Mouse (Mus musculus): ENCODE results near the gene Ankrd9.

The Ankrd9 gene

DNA sequence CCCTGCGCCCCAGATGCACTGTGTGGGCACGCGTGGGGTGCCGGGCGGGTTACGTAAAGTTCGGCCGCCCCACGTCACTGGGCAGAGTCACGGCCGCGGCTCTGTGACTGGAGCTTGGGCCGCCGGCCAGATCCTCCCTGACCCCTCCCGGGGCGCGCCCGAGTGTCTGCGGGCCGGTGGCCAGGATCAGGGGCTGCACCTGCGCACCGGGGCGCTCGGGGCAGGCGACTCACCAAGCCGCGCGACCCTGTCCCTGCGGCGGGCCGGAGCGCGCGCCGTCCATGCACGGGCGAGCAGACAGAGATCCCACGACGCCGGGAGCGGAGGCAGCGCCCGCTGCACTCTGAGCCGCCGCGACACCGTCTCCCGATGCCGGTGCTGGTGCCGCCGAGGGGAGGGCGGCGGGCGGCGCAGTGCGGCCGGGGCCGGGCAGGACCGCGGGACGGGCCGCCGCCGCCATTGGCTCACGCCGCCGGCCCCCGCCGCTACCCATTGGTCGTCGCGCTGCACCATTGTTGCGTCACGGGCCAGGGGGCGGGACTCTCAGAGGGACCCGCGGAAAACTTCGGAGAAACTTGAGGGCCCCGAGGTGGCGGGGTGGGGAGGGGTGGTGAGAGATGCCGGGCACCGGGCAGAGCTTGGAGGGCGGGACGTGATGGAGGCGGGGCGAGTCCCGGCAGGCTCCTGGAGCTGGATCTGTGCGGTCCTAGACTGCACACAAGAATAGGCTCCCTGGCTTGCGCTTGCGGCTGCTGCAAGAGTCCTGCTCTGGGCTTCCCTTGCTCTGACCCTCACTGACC, at the start of gene Ankrd9:
Gene Ankrd9 (minus strand): TSS at position 434 of the 800 bp plus-strand sequence.
- peak; percentile 99 for DNase-seq

DNA sequence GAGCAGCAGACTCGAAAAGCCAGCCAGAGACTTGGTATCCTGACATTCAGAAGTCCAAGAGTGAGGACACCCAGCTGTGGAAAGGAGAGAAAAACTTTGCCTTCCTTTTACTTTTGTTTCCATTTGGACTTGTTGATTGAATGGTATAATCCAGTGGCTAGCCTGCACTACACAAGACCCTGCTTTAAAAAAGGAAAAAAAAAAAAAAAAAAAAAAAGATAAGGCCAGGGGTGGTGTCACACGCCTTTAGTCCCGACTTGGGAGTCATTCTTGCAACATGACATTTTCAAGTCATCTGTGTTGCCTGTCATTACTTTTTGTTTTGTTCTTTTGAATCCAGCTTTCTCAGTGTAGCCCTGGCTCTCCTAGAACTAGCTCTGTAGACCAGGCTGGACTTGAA, 42.7 kb upstream of the Ankrd9 start:
- no peak for DNase-seq

DNA sequence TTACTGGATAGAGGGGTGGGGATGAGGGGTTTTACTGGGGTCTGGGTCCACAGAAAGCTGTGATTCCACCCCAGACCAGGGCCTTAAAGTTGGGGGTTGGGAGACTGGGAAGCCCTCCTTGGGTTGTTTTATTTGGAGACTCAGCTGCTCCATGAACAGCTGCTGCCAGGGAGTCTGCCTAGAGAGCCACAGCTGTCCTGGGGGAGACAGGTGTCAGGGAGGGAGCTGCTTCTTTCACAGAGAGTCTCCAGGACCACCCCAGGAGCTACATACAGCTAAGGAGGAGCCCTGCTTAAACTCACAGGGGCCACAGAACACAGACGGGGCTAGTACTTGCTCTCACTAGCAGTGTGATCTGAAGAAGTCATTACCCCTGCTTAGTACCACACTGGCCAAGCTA, 42.3 kb upstream of the Ankrd9 start:
- DNase-seq = no peak

DNA sequence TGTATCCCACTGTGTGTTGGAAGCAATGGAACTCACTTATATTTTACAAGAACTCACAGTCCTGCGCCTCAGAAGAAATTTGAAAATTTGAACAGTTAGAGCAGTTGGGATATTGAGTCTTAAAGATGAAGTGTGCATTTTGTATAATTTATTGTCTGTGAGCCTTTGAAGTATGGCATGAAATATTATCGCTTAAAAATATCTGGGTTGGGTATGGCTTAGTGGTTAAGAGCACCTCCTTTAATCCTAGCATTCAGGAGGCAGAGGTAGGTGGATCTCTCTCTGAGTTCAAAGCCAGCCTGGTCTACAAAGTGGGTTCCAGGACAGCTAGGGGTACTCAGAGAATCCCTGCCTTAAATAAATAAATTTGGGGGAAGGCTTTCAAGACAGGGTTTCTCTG, 40.2 kb upstream of the Ankrd9 start:
- no peak for DNase-seq

DNA sequence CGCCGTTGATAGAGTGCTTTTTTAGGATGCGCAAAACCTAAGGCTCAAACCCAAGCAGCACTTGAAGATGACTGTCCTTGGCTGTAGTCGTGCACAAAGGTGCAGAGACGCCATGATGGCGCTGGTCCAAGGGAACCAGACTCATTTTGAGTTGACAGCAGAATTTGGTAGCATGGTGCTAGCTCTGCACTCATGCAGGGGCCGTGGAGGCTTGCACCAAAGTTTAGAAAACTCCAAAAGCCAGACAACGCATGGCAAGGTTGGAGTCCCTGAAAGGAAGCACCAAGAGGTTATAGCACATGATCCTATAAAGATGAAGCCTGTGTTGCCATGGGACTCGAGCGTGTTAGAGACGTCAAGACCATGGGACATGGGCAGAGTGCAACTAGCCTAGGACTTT, 39.2 kb upstream of the Ankrd9 start:
- DNase-seq = no peak

DNA sequence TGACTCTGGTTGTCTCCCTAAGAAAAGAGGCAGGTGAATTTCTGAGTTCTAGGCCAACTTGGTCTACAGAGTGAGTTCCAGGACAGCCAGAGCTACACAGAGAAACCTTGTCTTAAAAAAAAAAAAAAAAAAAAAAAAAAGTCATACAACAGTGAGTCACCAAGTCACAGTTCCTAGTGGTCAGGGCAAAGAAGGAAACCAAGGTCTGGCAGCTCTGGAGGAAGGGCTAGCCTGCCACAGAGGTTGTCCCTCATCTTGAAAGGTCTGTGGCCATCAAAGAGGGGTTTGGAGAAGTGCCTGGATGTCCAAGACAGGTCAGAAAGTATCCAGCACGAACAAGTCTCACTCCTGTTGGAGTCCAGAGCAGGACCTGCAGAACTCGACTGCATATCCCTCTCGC, 38.0 kb upstream of the Ankrd9 start:
- DNase-seq = no peak

DNA sequence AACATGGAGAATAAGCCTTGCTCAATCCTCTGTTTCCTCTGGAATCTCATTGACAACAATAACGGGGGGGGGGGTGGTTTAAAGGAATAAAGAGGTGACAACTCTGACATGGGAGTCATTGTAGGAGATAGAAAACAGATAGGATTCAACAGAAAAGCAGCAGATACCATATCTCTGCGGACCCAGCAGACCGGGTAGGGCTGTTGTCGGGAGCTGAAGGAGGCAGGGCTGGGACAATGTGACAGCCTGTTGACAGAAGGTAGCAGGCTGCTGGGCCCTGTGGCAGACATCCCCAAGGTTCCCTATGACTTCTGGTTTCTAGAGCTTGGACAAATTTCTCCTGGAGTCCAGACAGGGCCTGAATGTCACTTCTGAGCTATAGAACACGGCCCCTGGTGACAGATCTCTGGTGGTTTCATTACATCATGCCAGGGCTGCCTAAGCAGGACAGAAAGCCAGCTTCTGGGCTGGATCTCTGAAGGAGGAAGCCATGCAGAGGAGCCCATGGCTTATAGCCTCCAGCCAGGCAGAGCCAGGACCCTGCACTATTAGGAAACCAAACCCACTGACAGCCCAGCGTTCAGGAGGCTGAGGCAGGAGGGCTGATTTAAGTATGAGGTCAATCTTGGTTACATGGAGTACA, 30.9 kb upstream of the Ankrd9 start:
- no peak for DNase-seq

DNA sequence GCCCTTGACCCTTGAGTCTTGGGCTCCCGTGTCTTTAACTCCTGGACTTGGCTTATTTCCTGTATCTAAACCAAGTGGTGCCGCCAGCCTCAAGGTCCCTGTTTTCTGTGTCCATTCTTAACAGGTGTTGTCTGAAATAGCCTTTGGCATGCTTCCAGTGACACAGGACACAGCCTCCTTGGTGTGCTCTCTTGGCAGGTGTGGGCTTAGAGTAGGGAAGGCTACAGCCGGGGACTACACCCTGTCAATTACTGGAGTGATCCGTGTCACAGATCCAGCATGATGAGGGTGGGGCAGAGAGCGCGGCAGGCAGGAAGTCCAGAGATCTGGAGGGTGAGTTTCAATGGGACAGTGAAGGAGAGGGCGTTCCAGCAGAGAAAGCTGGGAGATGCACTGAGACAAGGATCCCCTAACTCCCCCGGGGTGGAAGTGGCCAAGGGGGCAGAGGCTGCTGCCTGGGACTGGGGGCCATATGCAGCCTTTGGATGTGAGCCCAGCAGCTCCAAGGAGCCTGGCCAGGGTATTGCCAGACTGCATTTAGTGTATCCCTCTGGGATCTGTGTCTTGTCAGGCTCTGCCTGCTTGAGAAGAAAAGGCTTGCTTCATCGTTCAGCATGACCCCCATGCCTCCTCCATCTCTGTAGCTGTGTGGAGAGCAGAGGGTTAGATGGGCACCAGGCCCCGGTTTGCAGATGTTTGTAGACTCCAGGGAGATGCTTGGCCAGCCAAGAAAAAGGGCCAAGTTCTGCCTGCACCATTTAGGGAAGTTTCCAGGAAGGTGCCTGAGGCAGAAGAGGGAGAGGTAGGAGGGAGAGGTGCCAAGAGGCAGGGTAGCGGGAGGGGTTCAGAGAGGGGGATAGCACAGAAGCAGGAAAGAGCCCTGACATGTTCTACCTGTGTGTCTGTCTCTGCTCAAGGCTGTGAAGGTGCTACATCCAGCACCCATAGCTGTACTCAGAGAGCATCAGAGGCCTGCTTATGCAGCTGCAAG, 30.0 kb upstream of the Ankrd9 start:
- no peak for DNase-seq

DNA sequence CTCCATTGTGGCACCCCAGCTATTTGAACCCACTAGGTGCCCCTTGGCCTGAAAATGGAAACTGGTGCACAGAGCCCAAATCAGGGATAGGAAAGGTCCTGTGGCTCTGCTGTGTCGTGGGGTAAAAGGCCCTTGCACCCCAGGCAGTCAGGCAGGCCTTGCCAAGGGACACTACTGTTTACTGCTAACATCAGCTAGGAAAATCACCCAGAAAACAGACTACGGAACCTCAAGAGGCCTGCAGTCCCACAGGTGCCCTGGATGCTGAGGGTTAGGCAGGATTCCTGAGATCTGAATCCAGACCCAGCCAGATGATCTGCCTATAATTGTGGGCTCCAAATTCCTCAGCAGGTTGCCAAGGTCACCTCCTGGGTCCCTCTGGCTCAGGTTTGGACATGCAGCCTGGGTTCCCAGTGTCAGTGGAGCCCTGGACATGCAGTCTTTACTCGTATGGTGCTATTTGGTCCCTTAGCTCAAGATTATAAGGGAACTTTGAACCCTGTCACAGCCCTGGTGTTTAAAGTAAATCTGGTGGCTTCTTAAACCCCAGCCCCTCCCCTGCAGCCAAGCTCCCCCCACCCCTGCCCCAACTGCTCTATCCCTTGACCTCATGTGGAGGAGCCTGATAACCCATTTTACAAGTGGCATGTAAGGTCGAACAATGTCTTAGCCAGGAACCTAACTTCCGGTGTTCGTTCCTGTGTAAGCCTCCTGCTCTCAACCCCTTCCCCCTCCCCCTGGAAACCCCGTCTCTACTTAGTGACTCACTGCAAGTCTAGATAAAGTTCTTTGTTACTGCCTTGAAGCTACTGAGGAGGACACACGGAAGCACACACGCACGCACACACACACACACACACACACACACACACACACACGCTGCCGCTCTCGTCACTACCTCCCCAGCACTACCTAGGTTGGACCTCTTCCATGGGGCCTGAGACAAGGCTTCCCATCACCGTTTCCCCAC, 28.6 kb upstream of the Ankrd9 start:
- DNase-seq = peak; percentile 57

DNA sequence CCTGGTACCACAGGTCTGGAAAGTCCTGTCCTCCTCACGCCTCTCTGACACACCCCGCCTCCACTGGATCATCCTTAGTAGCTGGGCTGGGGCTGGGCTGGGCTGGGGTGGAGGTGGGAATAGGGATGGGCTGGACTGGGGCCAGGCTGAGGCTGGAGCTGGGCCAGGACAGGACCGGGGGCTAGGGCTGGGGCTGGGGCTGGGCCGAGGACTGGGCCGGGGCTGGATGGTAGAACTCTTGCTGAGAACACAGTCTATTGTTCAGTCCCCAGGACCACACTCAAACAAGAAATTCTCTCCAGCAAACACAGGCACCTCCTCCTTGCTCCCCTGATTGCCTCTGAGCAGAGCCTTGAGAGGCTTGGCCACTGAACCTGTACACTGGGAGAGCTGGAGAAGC, 27.5 kb upstream of the Ankrd9 start:
- DNase-seq = no peak

DNA sequence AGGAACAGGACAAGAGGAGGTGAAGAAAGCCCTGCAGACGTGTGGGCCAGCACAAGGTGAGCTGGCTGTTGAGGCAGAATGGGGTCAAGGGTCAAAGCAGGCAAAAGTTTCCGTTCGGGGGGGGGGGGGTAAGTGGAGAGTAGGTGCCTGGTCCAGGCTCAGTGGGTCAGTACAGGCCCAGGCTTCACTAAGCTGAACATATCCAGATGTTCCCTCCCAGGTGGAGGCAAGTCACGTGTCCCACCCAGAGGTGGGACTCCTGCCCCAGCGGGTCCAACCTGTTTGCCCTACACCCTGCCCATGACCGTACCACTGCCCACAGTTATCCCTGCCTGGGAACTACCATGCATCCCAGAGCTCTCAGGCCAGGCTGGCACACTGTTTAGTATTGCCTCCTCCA, 27.0 kb upstream of the Ankrd9 start:
- DNase-seq = no peak

DNA sequence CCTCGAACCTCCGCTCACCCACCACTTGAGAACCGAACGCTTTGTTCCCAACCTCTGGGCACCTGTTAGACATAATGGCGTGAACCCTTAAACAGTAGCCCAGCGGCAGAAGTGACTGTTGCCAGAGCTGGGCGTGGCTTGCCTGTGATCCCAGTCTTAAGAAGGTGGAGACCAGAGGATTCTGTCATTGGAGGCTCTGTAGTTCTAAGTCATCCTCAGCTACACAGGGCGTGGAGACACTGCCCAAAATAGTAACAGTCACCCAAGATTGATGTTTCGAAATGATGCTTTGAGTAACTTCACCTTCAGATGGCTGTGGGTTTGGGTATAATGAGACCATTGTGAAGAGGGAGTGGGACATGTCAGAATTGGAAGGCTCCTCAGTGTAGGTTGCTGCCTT, 25.3 kb upstream of the Ankrd9 start:
- DNase-seq = no peak

DNA sequence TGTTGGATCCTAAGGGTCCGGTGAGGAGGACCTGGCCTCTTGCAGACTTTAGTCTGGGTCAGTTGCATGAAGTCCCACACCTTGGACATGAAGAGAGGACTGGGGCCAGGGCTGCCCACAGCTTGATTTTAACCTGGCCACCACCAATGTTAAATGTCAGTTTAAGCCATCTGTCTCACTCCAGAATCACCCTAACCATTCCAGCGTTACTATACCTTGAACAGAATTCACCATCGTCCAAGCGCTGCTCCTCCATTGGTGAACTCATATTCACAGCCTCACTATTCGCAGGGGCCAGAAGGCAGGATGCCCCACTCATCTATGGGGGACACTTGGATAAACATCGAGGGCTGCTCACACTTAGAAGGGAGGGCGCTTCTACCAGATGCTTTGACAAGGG, 22.1 kb upstream of the Ankrd9 start:
- no peak for DNase-seq

DNA sequence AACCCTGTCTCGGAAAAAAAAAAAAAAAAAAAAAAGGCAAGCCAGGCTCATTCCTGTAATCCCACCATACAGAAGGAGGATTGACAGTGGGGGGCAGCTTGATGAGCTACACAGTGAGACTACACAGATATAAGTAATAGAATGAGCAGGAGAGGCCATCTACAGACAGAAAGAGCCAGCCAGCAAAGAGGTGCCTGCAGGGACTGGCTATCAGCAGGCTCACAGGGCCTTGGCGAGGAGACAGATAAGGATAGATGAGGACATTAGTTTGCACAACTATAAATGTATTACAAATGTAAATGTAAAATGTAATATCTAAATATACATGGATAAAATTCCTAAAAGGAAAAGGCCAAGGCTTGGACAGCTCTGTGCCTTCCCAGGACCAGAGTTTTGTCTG, 21.0 kb upstream of the Ankrd9 start:
- DNase-seq = no peak

DNA sequence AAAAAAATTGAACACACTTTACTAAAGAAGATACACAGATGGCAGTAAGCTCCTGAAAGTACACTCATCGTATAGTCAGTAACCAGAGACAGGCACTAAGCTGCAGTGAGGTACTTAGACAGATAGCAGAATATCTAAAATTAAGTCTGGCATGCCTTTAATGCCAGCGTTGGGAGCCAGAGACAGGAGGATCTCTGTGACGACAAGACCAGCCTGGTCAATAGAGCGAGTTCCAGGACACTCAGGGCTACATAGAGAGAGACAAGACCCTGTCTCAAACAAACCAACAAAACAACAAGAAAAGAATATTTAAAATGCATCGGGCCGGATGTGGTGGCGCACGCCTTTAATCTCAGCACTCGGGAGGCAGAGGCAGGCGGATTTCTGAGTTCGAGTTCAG, 19.3 kb upstream of the Ankrd9 start:
- DNase-seq = no peak

DNA sequence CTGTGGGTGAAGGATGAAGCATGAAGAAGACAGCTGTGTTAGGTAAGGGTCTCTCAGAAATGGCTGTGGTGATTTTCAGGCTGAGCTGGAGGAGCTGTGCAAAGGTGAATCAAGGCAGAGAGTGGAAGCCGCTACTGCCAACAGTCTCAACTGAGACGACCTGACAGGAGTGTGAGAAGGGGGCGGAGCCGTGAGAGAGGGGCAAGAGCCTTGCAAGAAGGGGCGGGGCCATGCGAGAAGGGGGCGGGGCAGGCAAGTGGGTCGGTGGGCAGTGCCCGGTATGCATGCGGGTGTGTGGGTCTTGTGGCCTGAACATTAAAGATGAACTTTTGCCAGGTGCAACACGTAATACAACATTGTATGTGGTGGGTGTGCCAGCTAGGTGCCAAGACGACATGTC, 15.8 kb upstream of the Ankrd9 start:
- no peak for DNase-seq

DNA sequence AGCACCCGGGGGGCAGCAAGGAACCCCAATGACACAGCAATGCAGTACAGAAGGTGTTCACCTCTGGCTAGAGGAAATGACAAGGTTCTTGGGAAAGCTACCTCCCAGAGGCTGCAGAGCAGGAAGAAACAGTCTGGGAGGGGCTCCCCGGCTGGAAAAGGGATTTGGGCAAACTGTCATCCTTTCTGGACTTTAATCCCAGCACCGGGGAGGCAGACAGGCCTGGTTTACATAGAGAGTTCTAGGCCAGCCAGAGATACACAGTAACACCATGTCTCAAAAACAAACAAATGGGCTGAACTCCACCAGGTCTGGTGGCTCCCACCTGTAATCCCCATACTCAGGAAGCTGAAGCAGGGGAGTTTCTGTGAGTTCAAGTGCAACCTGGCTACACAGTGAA, 14.4 kb upstream of the Ankrd9 start:
- no peak for DNase-seq

DNA sequence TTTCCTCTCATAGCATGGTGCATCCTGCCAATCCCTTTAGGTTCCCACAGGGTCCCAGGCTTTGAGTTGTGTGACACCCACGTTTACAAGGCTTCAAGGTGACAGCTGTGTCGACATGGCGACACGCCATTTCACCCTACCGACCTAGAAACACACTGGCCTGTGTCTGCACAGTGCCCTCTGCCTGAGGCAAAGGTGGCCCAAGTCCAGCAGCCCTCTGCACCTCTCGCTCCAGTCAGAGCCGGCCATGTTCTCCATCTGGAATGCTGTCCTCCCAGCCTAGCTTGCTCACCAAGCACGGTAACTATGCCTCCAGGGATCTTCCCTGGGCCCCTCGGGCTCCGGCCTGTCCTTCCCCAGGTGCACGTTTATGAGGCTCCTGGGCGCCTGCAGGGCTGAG, 13.9 kb upstream of the Ankrd9 start:
- DNase-seq = no peak

DNA sequence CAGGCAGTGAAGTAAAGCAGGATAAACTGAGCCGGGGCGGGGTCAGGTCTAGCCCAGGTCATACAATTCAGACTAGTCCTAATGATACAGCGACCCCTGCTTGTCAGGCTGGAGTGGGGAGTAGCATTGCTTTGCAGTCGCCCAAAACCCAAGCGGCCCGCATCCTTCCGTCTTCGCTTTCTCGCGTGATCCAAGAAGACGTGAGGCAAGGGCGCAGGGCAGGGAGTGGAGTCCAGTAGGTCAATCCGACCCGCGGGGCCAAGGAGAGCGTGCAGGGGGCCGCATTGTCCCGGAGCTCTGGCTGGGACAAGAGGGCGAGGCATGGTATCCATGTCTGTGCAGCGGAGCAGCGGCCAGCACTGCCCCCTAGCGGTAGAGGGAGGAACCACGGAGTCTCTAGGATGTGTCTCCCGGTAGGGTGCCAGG, 13.3 kb upstream of the Ankrd9 start:
- peak; percentile 94 for DNase-seq

DNA sequence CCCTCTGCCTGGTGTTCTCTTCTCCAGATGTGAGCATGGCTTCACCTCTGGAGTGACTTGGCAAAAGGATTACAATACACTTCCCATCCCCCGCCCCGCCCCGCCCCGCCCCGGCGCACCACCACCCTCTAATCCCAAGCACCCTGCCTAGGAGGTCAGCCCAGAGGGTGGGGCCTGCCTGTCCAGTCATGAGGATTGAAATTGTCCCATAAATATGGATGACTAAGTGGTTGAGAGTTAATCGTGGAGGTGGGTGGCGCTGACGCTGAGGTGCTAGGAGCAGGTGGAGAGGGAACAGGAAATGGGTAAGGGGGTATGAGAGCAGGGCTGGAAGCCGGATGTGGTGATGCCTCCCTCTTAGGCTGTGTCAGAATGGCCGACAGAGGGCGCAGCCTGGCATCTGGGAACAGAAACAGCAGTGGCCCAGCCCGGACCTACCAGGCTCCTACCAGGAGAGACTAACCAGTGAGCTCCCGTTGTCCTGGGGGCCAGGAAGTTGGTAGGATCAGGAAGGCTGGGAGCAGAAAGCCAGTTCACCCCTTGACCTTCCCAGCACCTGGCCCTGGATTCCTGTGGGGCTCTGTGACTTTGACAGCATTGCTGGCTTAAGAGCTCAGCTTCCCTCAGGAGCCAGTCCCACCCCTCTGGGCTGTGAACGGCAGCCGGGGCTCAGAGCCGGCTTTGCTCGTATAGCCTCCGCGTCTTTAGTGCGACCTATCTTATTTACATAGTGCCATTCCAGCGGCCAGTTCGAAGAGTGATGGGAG, 12.7 kb upstream of the Ankrd9 start:
- DNase-seq = peak; percentile 92

DNA sequence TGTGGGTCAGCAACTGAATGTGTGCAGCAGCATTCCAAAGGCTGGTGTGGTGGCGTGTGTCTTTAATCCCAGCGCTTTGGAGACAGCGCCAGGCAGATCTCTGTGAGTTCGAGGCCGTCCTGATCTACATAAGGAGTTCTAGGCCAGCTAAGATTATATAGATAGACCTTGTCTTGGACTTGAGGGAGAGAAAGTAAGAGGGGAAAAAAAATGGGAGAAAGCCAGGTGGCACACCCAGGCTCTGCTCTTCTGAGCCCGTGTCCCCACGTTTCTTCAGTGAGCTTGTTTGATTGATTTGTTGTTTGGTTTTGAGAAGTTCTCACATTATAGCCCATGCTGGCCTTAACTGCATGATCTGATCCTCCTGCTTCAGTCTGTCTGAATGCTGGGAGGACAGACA, 11.7 kb upstream of the Ankrd9 start:
- DNase-seq = no peak

DNA sequence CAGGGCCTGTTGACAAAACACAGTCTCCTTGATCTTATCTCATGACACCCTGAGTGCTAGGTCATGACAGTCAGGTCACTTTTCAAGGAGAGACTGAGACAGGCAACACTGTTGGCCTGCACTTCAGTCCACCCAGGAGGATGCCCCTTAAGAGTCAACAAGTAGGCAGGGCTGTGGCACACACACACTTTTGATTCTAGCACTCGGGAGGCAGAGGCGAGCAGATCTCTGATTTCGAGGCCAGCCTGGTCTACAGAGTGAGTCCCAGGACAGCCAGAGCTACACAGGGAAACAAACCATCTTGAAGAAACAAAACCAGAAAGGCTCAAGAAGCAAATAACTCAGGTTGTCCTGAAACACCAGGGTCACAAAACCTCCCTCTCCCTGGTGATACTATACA, 10.6 kb upstream of the Ankrd9 start:
- no peak for DNase-seq

Measured in thymus, postnatal 25 days (tissue).